Mouse (Mus musculus) intestine, embryonic 16.5 days (tissue): ENCODE results near the gene Kcnk10. TPM values are rescaled to one million over a fixed set of nuclear protein-coding genes. Genes with fewer than 3 reads are reported as not detected.

ENCODE experiments used
- ATAC-seq: fragments of 200-750 bp; cut with Nextera tagmentation; 2 replicates; pipeline ENCODE4 v1.8.0; 2017; ENCODE audit warnings: moderate TSS enrichment, moderate library complexity
- H3K27ac ChIP-seq: fragments of 300-500 bp; sonication (generic); 2 replicates; pipeline ENCODE4 v1.5.1; 2014; ENCODE audit warnings: mild to moderate bottlenecking, low read length
- H3K27me3 ChIP-seq: fragments of 300-500 bp; sonication (generic); replicated peaks from 2 replicates; pipeline ENCODE4 v1.6.1; 2014; ENCODE audit warnings: low read length, control low read depth, mixed read lengths; ENCODE audit not compliant: control insufficient read depth, insufficient read depth
- H3K36me3 ChIP-seq: fragments of 300-500 bp; sonication (generic); 2 replicates; pipeline ENCODE4 v1.6.1; 2014; ENCODE audit warnings: low read length, control low read depth; ENCODE audit not compliant: control insufficient read depth, insufficient read depth
- H3K4me1 ChIP-seq: fragments of 300-500 bp; sonication (generic); 2 replicates; pipeline ENCODE4 v1.6.1; 2014; ENCODE audit warnings: low read length, control low read depth, mixed read lengths; ENCODE audit not compliant: control insufficient read depth, insufficient read depth
- H3K4me2 ChIP-seq: fragments of 300-500 bp; sonication (generic); 2 replicates; pipeline ENCODE4 v1.6.1; 2014; ENCODE audit warnings: low read depth, low read length, control low read depth
- H3K4me3 ChIP-seq: fragments of 300-500 bp; sonication (generic); 2 replicates; pipeline ENCODE4 v1.5.1; 2014; ENCODE audit warnings: mild to moderate bottlenecking, low read length
- H3K9ac ChIP-seq: fragments of 300-500 bp; sonication (generic); 2 replicates; pipeline ENCODE4 v1.6.1; 2014; ENCODE audit warnings: low read depth, low read length
- H3K9me3 ChIP-seq: fragments of 300-500 bp; sonication (generic); 2 replicates; pipeline ENCODE4 v1.6.1; 2016; ENCODE audit warnings: low read length, control low read depth; ENCODE audit not compliant: control insufficient read depth
- WGBS: fragments of 180-500 bp; shearing (Covaris S2); extraction: QIAGEN DNeasy Blood & Tissue Kit; methylation state at CpG from one replicate; pipeline ENCODE4 v1.1.7; 2014; 5-methylcytosine and 5-hydroxymethylcytosine counted together
- polyA plus RNA-seq: library from polyadenylated mRNA; unstranded; fragments of >200 nt; fragmentation: Nextera tagmentation; extraction: Ambion mirVana; gene quantifications from 2 replicates; pipeline ENCODE4 v1.2.1, GENCODE M21; 2015

The Kcnk10 gene
- polyA plus RNA-seq, 1 experiment from 2014 or later: 1.1 TPM

DNA sequence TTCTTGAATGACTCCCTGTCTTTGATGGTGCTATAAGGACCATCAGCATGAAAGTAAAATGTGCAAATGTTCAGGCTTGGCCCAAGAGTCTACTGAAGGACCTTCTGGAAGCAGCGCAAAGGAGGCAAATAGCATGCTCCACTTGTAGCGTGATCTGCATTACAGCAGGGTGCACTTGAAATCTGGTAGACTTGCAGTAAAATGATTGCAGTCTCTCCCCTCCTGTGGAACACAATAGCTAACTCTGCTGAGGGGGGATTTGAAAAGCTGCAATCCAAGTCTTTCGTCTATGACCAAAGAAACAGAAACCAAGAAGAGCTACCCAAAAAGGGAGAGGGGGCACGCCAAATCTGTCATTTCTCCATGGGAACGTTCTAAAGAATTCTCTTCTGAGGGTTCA, 97.1 kb downstream of the Kcnk10 start:
- 82% methylated on average over 5 of the region's 5 CpGs for WGBS
- Histone ChIP-seq H3K9ac (no peak overlapping the region), H3K27me3 (no peaks in the 10 kb centered on the region; the same call in 1 of the 2 replicates), H3K36me3 (no peaks in the 10 kb centered on the region), H3K4me2 (no peak overlapping the region), H3K27ac (no peak overlapping the region), H3K9me3 (no peaks in the 10 kb centered on the region), H3K4me3 (no peak overlapping the region), H3K4me1 (no peaks in the 10 kb centered on the region)
- ATAC-seq: no peak

DNA sequence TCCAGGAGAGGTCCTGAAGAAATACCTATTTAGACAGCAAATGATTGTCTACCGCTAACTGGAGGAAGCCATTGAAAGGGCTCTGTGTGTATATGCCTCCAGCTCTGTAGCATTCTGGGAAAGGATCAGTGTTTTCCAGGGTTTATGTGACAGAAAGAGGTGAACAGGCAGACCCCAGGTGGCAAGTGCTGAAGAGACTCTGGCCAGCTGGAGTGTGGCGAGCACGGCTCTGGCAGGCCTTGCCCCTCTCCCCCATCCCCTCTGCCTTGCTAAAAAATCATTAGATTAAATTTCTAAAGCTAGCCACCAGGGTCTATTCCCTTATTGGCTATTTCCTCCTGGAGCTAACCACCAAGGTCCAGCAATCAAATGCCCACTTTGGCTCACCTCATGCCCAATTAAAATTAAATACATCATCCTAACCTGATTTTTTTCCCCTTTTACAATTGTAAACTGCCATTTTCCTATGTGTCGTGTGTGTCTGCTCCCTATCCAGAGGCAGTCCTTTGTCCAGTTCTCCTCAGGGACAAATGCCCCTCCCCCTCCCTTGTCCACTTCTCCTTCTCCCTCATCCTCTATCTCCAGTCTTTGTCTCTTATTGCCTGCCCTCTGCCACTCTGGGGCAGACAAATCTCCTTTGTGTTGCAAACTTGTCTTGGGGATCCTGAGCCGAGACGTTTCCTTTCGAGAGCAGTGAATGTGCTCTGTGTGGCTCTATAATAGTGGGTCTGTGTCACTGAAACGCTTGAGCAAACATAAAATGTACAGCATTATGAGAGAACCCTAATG, 100.2 kb downstream of the Kcnk10 start:
- 60% methylated on average over 8 of the region's 8 CpGs for WGBS
- H3K4me1 ChIP-seq: no peaks in the 10 kb centered on the region
- no peak overlapping the region for H3K4me3 ChIP-seq
- no peak overlapping the region for H3K27ac ChIP-seq
- H3K27me3 ChIP-seq: no peaks in the 10 kb centered on the region; the same call in 1 of the 2 replicates
- no peaks in the 10 kb centered on the region for H3K9me3 ChIP-seq
- no peak for ATAC-seq
- no peaks in the 10 kb centered on the region for H3K36me3 ChIP-seq
- H3K4me2 ChIP-seq: no peak overlapping the region
- no peak overlapping the region for H3K9ac ChIP-seq

DNA sequence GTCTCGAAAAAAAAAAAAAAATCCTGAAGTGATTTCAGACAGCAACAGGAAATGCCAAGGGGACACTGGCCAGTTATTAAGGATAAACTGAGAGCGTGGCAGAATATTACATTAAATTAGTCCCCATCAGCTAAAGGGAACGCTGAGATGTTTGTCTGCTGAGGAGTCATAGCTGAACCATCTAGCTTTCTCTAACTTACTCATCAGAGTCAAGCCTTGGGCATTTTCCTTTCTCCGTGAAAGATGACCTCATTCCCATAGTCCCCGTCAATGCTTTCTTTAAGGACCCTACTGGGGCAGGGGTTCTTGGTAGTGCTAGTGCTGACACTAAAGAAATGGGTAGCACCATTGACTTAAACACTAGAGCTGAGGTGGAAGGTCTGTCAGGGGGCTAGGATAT, 106.9 kb downstream of the Kcnk10 start:
- H3K4me2 ChIP-seq: no peak overlapping the region
- no peak overlapping the region for H3K9ac ChIP-seq
- H3K27ac ChIP-seq: no peak overlapping the region
- no peaks in the 10 kb centered on the region for H3K36me3 ChIP-seq
- no peak for ATAC-seq
- no peaks in the 10 kb centered on the region for H3K27me3 ChIP-seq
- H3K9me3 ChIP-seq: no peaks in the 10 kb centered on the region
- no peak overlapping the region for H3K4me3 ChIP-seq
- WGBS: 71% methylated on average over 5 of the region's 5 CpGs
- H3K4me1 ChIP-seq: no peaks in the 10 kb centered on the region

DNA sequence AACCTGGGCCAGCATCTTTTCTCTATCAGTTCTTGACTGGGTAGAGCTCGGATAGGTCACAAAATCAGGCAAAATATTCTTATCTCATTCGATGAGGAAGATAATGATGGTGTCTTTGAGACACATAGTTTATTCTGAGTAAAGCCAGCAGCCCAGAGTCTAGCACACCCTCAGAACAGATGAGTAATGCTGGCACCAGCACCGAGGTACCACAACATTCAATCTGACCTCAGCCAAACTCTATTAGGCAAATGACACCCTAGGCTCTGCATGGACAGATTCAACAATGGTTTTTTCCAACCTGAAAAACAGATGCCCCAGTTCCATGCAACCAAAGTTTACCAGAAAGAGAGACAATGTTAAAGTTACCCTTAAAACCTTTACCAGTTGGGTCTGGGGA, 108.0 kb downstream of the Kcnk10 start:
- WGBS: 84% methylated on average over 3 of the region's 3 CpGs
- Histone ChIP-seq H3K4me1 (no peaks in the 10 kb centered on the region), H3K27ac (no peak overlapping the region), H3K27me3 (no peaks in the 10 kb centered on the region), H3K9me3 (no peaks in the 10 kb centered on the region), H3K36me3 (no peaks in the 10 kb centered on the region), H3K9ac (no peak overlapping the region), H3K4me3 (no peak overlapping the region), H3K4me2 (no peak overlapping the region)
- no peak for ATAC-seq

DNA sequence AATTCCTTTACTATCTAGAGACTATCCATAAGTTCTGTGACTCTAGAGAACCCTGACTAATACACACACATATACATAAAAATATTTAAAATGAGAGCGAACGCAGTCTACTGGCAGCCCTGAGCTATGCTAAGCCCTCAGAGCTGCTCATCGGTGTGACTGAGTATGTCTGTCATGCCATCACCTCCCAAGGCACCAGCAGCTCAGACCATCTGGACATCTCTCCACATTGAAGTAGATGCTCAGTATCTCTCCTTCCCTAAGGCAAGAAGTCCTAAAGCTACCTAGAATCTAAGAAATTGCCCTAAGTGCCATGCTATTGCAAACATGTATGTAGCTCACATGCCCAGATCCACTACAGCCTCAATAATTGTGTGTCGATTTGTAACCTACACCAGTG, 110.3 kb downstream of the Kcnk10 start:
- Histone ChIP-seq H3K9ac (no peak overlapping the region), H3K4me1 (no peaks in the 10 kb centered on the region), H3K4me3 (no peak overlapping the region), H3K27me3 (no peaks in the 10 kb centered on the region), H3K9me3 (no peaks in the 10 kb centered on the region), H3K36me3 (no peaks in the 10 kb centered on the region), H3K4me2 (no peak overlapping the region), H3K27ac (no peak overlapping the region)
- no peak for ATAC-seq
- 99% methylated on average over 4 of the region's 4 CpGs for WGBS

DNA sequence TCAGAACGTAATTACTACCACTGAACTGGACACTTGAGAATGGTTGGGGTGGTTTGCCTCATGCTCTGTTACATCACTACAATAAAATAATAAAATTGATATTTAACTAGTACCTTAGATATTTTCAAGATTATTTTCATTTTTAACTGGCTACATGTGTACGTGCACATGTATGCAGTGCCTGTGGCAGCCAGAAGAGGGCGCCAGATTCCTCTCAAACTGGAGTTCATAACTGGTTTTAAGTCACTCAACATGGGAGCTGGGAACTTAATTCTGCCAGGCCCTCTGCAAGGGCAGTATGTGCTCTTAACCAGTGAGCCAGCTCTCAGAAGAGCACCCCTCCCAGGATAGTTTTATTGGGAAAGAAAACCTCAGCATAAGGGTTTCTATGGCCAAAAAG, 118.2 kb downstream of the Kcnk10 start:
- H3K4me2 ChIP-seq: no peak overlapping the region
- no peaks in the 10 kb centered on the region for H3K4me1 ChIP-seq
- H3K4me3 ChIP-seq: no peak overlapping the region
- 48% methylated on average over 3 of the region's 3 CpGs for WGBS
- H3K27me3 ChIP-seq: no peaks in the 10 kb centered on the region
- no peak for ATAC-seq
- no peak overlapping the region for H3K27ac ChIP-seq
- no peak overlapping the region for H3K9ac ChIP-seq
- no peaks in the 10 kb centered on the region for H3K9me3 ChIP-seq
- no peaks in the 10 kb centered on the region for H3K36me3 ChIP-seq

DNA sequence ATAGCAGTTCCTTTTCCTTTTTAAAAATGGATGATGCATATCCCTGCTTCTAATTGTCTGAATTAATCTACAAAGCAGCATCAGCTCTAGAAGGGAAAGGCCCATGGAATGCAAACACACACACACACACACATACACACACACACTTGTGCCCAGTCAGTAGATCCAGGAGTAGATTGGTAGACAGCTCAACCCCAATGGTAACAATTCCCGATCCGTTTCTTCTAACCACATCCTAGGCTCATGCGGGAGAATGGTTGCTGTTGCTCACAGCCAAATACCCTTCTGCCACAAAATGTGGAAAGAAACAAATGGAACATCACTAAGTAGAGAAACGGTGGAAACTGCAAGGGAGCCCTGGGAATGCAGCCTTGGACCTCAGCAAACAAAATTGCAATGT, 119.2 kb downstream of the Kcnk10 start:
- 88% methylated on average over 4 of the region's 4 CpGs for WGBS
- no peaks in the 10 kb centered on the region for H3K36me3 ChIP-seq

DNA sequence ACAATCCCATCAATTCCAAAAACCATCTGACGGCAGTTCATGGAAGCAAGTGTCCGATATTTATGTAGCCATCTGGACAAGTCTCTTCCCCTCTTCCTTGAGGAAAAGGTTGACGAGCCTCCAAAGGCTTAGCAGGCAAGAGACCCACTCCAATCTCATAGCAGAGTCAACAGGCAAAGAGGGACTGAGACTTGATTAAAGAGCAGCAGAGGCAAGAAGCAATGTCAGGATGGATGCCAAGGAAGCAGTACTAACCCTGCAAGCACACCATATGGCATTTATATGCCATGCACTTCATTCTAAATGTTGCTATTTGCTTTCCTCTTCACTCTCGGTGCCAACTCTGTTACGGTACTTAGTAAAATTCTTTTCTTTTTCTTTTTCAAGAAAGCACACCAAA, 119.6 kb downstream of the Kcnk10 start:
- no peak overlapping the region for H3K4me2 ChIP-seq
- WGBS: 76% methylated on average over 5 of the region's 5 CpGs
- H3K9ac ChIP-seq: no peak overlapping the region
- no peaks in the 10 kb centered on the region for H3K4me1 ChIP-seq
- no peaks in the 10 kb centered on the region for H3K9me3 ChIP-seq
- ATAC-seq: no peak
- no peaks in the 10 kb centered on the region for H3K36me3 ChIP-seq
- no peak overlapping the region for H3K27ac ChIP-seq
- no peak overlapping the region for H3K4me3 ChIP-seq
- H3K27me3 ChIP-seq: no peaks in the 10 kb centered on the region

More for the DNA sequence above, 119.2 kb downstream of the Kcnk10 start:
- Histone ChIP-seq H3K4me1 (no peaks in the 10 kb centered on the region), H3K27ac (no peak overlapping the region), H3K9ac (no peak overlapping the region), H3K4me2 (no peak overlapping the region), H3K27me3 (no peaks in the 10 kb centered on the region), H3K4me3 (no peak overlapping the region), H3K9me3 (no peaks in the 10 kb centered on the region)
- ATAC-seq: no peak

DNA sequence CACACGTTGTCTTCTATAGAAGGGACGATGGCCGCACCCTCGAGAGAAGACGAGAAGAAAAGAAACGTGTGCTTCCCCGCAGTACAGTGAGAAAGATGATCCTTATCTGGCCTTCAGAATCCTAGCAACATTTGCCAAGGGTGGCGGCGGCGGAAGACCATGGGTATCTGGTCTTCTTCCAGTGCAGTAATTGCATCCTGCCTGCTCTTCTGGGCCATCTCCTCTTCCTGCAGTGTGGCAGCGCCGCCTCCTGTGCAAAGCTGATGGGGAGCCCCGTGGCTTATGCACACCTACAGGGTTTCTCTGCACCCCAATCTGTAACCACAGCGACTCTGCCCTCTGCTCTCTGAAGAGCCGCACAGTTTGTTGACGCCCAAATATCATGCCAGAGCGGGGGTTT, 124.9 kb downstream of the Kcnk10 start:
- H3K4me1 ChIP-seq: no peaks in the 10 kb centered on the region
- no peaks in the 10 kb centered on the region for H3K36me3 ChIP-seq
- H3K4me2 ChIP-seq: no peak overlapping the region
- H3K9me3 ChIP-seq: no peaks in the 10 kb centered on the region
- 84% methylated on average over 17 of the region's 17 CpGs for WGBS
- no peaks in the 10 kb centered on the region for H3K27me3 ChIP-seq
- H3K4me3 ChIP-seq: no peak overlapping the region
- no peak for ATAC-seq
- no peak overlapping the region for H3K27ac ChIP-seq
- no peak overlapping the region for H3K9ac ChIP-seq

DNA sequence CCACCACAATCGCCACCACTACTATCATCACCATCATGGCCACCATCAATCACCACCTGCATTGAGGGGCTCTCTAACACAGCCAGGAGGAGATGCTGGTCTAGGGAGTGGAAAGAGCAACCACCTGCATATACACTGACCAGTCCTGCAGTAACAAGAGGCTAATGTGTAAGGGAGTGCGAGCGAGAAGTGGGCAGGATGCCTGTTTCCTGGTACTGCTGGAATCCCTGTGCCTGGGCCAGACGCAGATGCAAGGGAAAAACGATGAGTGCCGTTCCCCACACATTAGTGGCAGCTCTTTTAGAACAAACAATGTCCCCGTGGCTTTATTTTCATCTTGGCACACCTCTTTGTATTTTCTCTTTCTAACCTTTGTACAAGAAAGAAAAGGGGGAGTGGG, 125.5 kb downstream of the Kcnk10 start:
- ATAC-seq: no peak
- Histone ChIP-seq H3K4me3 (no peak overlapping the region), H3K36me3 (no peaks in the 10 kb centered on the region), H3K27me3 (no peaks in the 10 kb centered on the region), H3K4me2 (no peak overlapping the region), H3K27ac (no peak overlapping the region), H3K9ac (no peak overlapping the region), H3K9me3 (no peaks in the 10 kb centered on the region), H3K4me1 (no peaks in the 10 kb centered on the region)
- WGBS: 79% methylated on average over 7 of the region's 7 CpGs
